Mouse (Mus musculus): ENCODE measurements around the gene Gadl1.
"Not testable (repeated sequence)": the region's sequence is repeated elsewhere in the genome, so short reads cannot be mapped to it uniquely, and the experiment has no call there.

The Gadl1 gene

DNA sequence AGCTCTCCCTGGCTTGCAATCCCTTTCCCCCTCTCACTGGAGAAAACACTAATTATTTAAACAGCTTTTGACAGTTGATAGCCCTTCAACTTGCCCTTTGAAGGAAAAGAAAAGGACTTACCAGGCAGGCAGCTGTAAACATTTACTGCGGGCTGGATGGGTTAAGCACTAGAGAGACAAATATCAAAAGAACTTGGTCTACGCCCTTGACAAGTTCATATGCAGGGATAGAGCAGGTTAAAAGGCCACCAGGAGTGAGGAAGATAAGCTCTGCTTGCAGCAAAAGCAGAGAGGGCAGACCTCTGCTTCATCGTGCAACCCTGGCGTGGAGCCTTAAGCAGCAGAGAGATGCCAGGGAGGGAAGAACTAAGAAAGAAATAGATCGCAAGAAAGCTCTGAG is 123.5 kb downstream of the Gadl1 start:
- DNase-seq, result no peak

- no peak for DNase-seq
These were observed 129.0 kb downstream of the Gadl1 start for GRCm38 (mm10) chr9:116038275-116038674.

DNA sequence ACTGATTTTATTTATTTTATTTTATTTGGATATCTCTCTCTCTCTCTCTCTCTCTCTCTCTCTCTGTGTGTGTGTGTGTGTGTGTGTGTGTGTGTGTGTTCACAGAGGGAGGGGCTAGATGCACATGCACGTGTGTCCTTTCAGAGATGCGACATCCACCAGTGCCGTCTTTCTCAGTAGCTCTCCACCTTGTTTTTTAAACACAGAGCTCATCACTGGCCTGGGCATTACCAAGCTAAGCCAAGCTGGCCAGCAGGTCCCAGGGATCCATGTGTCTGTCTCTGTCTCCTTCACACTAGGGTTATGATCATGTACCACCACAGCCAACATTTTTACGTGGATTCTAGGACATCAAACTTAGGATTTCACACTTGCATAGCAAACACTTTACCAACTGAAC is 130.7 kb downstream of the Gadl1 start:
- no peak for DNase-seq

- DNase-seq, result not testable (repeated sequence)
These were observed 131.6 kb downstream of the Gadl1 start for GRCm38 (mm10) chr9:116040852-116041251.

- no peak for DNase-seq
These were observed 132.1 kb downstream of the Gadl1 start for GRCm38 (mm10) chr9:116041369-116041768.

GRCm38 (mm10) chr9:116041787-116042186 is 132.5 kb downstream of the Gadl1 start:
- peak; percentile 61 to 79 for DNase-seq

DNA sequence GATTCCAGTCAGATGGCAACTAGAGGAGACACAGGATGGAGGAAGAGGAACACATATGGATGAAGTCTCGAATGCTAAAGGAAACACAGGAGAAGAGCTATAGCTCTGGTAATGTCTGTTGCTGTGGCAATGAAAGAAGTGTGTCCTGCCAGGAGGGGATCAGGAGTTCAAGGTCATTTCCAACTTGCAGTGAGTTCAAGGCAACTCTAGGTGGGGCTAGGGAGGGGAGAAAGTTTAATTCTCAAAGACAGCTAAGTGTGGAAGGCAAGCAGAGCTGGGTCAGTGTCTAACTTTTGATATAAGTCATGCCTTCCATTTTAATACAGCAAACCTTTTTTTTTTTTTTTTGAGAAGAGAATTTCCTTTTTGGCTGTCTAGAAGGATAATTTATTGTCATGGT is 140.7 kb downstream of the Gadl1 start:
- DNase-seq, result no peak

GRCm38 (mm10) chr9:116053976-116054375 is 144.7 kb downstream of the Gadl1 start:
- no peak for DNase-seq

- no peak for DNase-seq
These were observed 149.2 kb downstream of the Gadl1 start for GRCm38 (mm10) chr9:116058475-116058874.

GRCm38 (mm10) chr9:116059156-116059555 is 149.9 kb downstream of the Gadl1 start:
- DNase-seq, result no peak

- DNase-seq, result no peak
These were observed 151.4 kb downstream of the Gadl1 start for GRCm38 (mm10) chr9:116060691-116061090.

DNA sequence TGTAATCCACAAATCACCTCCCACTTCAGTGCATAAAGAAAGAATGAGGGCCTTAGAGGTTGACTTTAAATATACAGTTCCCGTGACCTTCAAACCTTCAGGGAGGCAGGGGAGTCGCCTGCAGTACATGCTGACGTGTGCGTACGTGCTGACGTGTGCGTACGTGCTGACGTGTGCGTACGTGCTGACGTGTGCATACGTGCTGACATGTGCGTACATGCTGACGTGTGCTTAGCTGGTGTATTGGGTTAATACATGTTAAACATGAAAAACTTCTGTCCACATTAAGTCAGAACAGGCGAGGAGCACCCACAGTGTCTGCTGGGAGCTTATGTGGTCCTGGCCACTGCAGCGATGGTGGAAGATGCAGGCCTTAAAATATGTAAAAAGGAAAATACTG is 155.5 kb downstream of the Gadl1 start:
- DNase-seq, result no peak

GRCm38 (mm10) chr9:116071561-116071960 is 162.3 kb downstream of the Gadl1 start:
- not testable (repeated sequence) for DNase-seq

- DNase-seq, result no peak
These were observed 166.9 kb downstream of the Gadl1 start for GRCm38 (mm10) chr9:116076163-116076562.

DNA sequence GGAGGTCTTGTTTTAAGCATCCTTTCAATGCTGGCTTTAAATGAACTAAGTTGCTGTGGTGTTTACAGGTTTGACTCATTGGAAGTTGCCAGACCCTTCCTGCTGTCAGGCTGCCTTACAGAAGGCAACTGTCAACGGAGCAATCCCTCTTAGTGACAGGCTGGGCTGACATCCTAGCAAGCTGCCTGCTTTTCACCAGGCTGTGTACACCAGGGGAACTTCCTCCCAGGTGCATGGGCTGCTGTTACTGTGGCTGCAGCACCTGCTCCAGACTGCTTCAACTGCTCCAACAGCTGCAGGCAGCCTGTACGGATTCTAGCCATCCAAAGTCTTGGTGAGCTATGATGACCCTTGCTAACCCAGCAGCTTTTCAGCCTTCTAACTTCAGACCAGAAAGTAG is 167.7 kb downstream of the Gadl1 start:
- DNase-seq, result no peak

DNA sequence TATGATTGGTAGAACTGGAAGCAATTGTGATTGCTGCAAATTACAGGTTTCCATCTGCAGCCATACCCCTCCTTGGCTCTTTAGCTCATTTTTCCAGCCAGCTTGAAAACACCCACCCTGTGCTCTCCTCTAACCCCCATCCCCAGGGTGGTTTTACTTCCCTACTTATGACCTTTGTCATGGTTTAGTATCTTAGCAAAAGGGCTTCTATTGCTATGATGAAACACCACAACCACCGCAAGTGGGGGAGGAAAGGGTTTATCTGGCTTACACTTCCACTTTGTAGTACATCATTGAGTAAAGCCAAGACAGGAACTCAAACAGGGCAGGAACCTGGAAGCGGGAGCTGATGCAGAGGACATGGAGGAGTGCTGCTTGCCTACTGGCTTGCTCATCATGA is 168.2 kb downstream of the Gadl1 start:
- DNase-seq, result no peak

DNA sequence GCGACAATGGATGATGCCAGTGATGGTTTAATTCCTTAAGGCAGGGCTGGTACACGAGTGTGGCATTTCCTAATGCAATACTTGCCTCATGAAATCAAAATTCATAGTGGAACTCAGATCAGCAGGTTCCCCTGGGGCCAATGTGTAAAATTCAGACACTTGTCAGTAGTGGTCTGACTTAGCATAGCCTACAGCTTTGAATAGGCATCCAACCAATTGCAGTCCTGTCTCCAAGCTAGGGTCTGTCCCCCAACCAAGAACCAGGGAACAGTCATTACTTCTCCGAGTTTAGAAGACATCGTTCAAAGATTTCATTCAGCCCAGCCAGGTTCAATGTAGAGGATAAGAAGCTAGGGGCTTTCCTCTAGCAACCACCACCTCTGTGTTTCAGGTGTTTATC is 172.5 kb downstream of the Gadl1 start:
- DNase-seq, result no peak

DNA sequence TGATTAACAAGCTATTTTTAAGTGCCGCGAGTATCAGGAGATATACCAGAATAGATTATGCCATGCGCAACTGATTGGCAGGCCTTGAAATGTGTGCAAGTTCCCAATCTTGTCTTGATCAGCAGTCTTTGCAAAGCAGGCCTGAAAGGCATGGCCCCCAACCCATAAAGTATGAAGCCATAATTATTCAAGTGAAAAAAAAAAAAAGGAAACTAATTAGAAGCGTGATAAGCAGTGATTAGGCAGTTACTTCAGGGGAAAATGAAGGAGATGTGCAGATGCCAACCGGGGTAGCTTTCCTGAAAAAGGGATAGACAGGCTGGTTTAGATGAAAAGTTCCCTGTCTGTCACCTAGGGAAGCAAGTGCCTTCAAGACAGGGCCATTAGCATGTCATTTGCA is 174.0 kb downstream of the Gadl1 start:
- DNase-seq, result no peak

DNA sequence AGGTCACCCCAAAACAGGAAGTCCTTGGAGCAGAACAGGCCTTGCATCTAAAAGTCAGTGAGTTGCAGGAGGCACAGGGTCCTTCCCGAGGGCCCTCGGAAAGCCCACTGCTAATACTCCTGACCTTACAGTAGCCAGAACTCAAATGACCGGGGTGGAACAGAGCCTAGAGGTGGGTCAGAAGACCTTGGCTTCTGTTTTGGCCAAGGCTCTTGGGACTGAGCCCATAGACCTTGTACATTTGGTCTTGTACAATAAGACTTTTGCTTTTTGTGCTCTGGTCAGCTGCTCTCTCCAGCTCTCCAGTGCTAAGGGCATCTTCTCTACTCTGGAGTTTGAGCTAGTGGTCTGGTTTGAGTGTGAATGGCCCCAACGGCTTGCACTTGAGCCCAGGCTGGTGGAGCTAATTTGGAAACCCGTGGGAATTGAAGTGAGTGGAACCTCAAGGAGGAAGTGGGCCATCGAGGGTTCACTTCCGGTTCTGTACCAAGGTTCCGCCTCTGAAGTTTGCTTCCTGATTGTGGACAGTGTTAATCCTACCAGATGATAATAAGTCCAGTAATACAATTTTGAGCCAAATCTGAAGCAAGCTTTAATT is 174.6 kb downstream of the Gadl1 start:
- DNase-seq, result no peak

DNA sequence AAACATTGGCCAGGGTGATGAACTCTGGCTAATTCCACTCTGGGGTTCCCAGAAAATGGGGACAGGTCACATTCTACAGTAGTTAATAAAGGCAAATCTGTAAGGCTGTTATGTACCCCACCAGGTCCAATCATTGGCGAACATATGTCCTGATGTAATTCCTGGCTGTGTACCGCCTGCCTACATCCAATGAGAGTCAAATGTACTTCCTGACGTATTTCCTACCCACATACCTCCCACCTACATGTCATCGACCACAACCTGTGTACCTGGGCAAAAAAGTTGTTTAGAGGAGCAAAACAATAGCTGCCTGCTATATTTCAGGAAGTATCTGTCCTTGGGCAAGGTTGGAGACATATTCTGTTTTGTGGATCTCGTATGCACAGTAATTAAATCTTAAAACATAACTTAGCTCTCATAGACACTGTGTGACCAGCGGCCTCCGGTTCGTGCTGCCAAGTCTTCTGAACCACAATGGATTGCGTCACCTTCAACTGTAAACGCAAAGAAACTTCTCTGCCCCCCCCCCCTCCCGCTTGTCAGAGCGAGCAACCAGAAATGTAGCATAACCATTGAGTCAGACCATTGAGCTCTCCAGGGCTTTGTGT is 175.2 kb downstream of the Gadl1 start:
- no peak for DNase-seq

- no peak for DNase-seq
These were observed 176.7 kb downstream of the Gadl1 start for GRCm38 (mm10) chr9:116085999-116086398.

GRCm38 (mm10) chr9:116087263-116087662 is 178.0 kb downstream of the Gadl1 start:
- DNase-seq, result no peak

GRCm38 (mm10) chr9:116087880-116088279 is 178.6 kb downstream of the Gadl1 start:
- peak; percentile 16 to 21 for DNase-seq

- DNase-seq, result no peak
These were observed 179.7 kb downstream of the Gadl1 start for GRCm38 (mm10) chr9:116088912-116089311.

DNA sequence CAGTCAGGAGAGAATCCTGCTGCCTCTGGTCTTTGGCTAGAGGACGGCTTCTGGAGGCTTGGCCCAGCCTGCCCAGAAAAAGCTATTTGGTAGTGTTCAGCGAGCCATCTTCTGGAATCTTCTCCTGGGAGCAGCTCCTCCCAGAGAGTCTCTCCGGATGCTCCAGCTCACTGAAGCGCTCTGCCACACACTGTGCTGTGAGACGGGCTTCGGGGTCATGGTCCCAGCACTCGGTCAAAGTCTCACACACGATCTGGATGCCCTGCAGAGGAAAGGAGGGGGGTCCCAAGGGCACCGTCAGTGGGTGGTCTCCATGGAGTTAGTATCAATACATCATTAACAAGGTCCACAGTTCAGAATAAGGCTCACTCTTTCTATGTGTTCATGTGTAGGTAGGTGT is 181.0 kb downstream of the Gadl1 start:
- no peak for DNase-seq
